In genomic region chr11:103721468-103722039, GRCm38 (mm10) we compare ENCODE assay signal across 10 mouse cellular contexts. TPM values are rescaled to one million over a fixed set of nuclear protein-coding genes. Genes with fewer than 3 reads are reported as not detected.
DNase-seq lines count a peak whose midpoint lies in the region; ATAC-seq and TF ChIP-seq lines count a peak whose summit lies in the region.
"Had no signal": no experiment of that assay in that cellular context is flagged by ENCODE, and none has a peak within 500 bp of the region (broad histone marks: within the 10 kb centered on the region; RNA-seq: fewer than 3 reads in every experiment).

No protein-coding gene starts in this region.

- intact Hi-C loops in left cerebral cortex, adult 2 months (cut with DNase I) = no loop called here

- H3K9ac ChIP-seq in forebrain, postnatal 0 days = 0 out of 2 replicates have a peak overlapping the region, but pooled peaks have one; percentile 6
- 0 out of 2 replicates have a peak overlapping the region, but pooled peaks have one; percentile 19 for H3K9ac ChIP-seq in kidney, postnatal 0 days (ENCODE audit: low read depth, low read length)
- H3K9ac ChIP-seq in midbrain, embryonic 11.5 days (ENCODE audit: low read length) = no peak overlapping the region

- H3K9me3 ChIP-seq in forebrain, postnatal 0 days (ENCODE audit: low read length) = no peaks in the 10 kb centered on the region
- H3K9me3 ChIP-seq in kidney, postnatal 0 days (replicated peaks; ENCODE audit: low read length) = no peaks in the 10 kb centered on the region
- no peaks in the 10 kb centered on the region for H3K9me3 ChIP-seq in midbrain, embryonic 11.5 days (ENCODE audit: control insufficient read depth, low read length)

- no peak overlapping the region for H3K4me3 ChIP-seq in left cerebral cortex, adult 2 months
- H3K4me3 ChIP-seq in forebrain, postnatal 0 days (ENCODE audit: low read depth, low read length) = peak overlapping the region; percentile 14; the same call in 1 of the 2 replicates
- no peak overlapping the region for H3K4me3 ChIP-seq in kidney, postnatal 0 days (replicated peaks; ENCODE audit: low read depth, low read length)
- H3K4me3 ChIP-seq in midbrain, embryonic 11.5 days (ENCODE audit: low read depth, low read length) = no peak overlapping the region
- H3K4me3 ChIP-seq: myocyte had no signal

- peak; percentile 71 for ATAC-seq in forebrain, postnatal 0 days
- ATAC-seq in kidney, postnatal 0 days (replicated peaks; ENCODE audit: low FRiP score, low read depth) = no peak
- peak; percentile 30; the same call in 1 of the 2 replicates for ATAC-seq in midbrain, embryonic 11.5 days (ENCODE audit: low FRiP score)

- peak; percentile 63 for TF ChIP-seq CTCF in left cerebral cortex, adult 2 months (IDR thresholded peaks at IDR 0.05)
- TF ChIP-seq CTCF in forebrain, postnatal 0 days (IDR thresholded peaks at IDR 0.05; ENCODE audit: low read depth) = peak; percentile 71
- peak; percentile 68 for TF ChIP-seq CTCF in kidney, postnatal 0 days (IDR thresholded peaks at IDR 0.05; ENCODE audit: low read depth)

- H3K36me3 ChIP-seq in forebrain, postnatal 0 days (ENCODE audit: insufficient read depth) = no peaks in the 10 kb centered on the region
- H3K36me3 ChIP-seq in kidney, postnatal 0 days (ENCODE audit: insufficient read depth, low read length) = no peaks in the 10 kb centered on the region
- no peaks in the 10 kb centered on the region for H3K36me3 ChIP-seq in midbrain, embryonic 11.5 days (ENCODE audit: control insufficient read depth, insufficient read depth, low read length)

- no peak overlapping the region for H3K27ac ChIP-seq in left cerebral cortex, adult 2 months
- peak overlapping the region; percentile 50; the same call in 1 of the 2 replicates for H3K27ac ChIP-seq in forebrain, postnatal 0 days (ENCODE audit: low read depth, low read length)
- no peak overlapping the region for H3K27ac ChIP-seq in kidney, postnatal 0 days
- H3K27ac ChIP-seq in midbrain, embryonic 11.5 days (ENCODE audit: low read depth, low read length) = no peak overlapping the region

- H3K4me1 ChIP-seq in forebrain, postnatal 0 days (ENCODE audit: insufficient read depth) = peaks cover 7% of the 10 kb centered on the region; the same call in 1 of the 2 replicates
- H3K4me1 ChIP-seq in kidney, postnatal 0 days (replicated peaks; ENCODE audit: insufficient read depth, low read length) = peaks cover 5% of the 10 kb centered on the region; the same call in 1 of the 2 replicates
- H3K4me1 ChIP-seq in midbrain, embryonic 11.5 days (ENCODE audit: control insufficient read depth, insufficient read depth, low read length) = peaks cover 12% of the 10 kb centered on the region

- WGBS in forebrain, postnatal 0 days = 21% methylated on average over 15 of the region's 15 CpGs
- WGBS in kidney, postnatal 0 days = 17% methylated on average over 15 of the region's 15 CpGs
- WGBS in midbrain, embryonic 11.5 days = 35% methylated on average over 15 of the region's 15 CpGs

- no peaks in the 10 kb centered on the region for H3K27me3 ChIP-seq in forebrain, postnatal 0 days (ENCODE audit: insufficient read depth, low read length)
- H3K27me3 ChIP-seq in kidney, postnatal 0 days (ENCODE audit: insufficient read depth, low read length) = no peaks in the 10 kb centered on the region
- H3K27me3 ChIP-seq in midbrain, embryonic 11.5 days (ENCODE audit: control insufficient read depth, insufficient read depth, low read length) = no peaks in the 10 kb centered on the region

- peak overlapping the region; percentile 41 for H3K4me2 ChIP-seq in forebrain, postnatal 0 days (ENCODE audit: low read depth)
- H3K4me2 ChIP-seq in kidney, postnatal 0 days (ENCODE audit: low read length) = peak overlapping the region; percentile 42
- H3K4me2 ChIP-seq in midbrain, embryonic 11.5 days = peak overlapping the region; percentile 16

- DNase-seq in left cerebral cortex, adult 2 months (ENCODE audit: extremely low spot score in 1 of 2, low spot score in 2 of 2) = no peak
- DNase-seq in left cerebral cortex, adult 9 months (ENCODE audit: low spot score in 2 of 2) = no peak
- peak; percentile 40 for DNase-seq in c-Kit-positive CD71-positive TER-119-positive erythroid progenitor cells, embryonic 14.5 days (ENCODE audit: low spot score)
- DNase-seq in forebrain, postnatal 0 days = peak; percentile 65
- peak; percentile 57 for DNase-seq in kidney, postnatal 0 days (ENCODE audit: low spot score)
- peak; percentile 89 for DNase-seq in midbrain, embryonic 11.5 days (ENCODE audit: low spot score, missing footprints)
- DNase-seq in spleen, postnatal 36 days (ENCODE audit: low spot score in 2 of 2) = no peak
- no peak for DNase-seq in frontal cortex, postnatal 36 days (ENCODE audit: low spot score in 2 of 2)

RNA-seq across cellular contexts. Expression of gene Gosr2, which starts 23.9 kb away (rescaled TPM):
- 10 to 100 TPM; 71.1 to 72.4 TPM for total RNA-seq in left cerebral cortex, adult 2 months (2021)
- total RNA-seq in forebrain, postnatal 0 days (2014; rRNA removed) = 91.6 and 117 TPM in 2 replicates
- polyA plus RNA-seq in forebrain, postnatal 0 days (2015; fragmentation: Nextera tagmentation; extraction: Ambion mirVana) = 102 and 103 TPM in 2 replicates
- 87.0 and 95.2 TPM in 2 replicates for polyA plus RNA-seq in kidney, postnatal 0 days (2015; fragmentation: Nextera tagmentation; extraction: Ambion mirVana)
- 87.8 and 90.9 TPM in 2 replicates for polyA plus RNA-seq in midbrain, embryonic 11.5 days (2014; fragmentation: Nextera tagmentation; extraction: Ambion mirVana)

RNA-seq across cellular contexts. Expression of gene Wnt9b, which starts 28.1 kb away (rescaled TPM):
- under 1 TPM; 0.23 to 0.34 TPM for total RNA-seq in left cerebral cortex, adult 2 months (2021)
- 0.62 TPM in 2 replicates for total RNA-seq in forebrain, postnatal 0 days (2014; rRNA removed)
- polyA plus RNA-seq in forebrain, postnatal 0 days (2015; fragmentation: Nextera tagmentation; extraction: Ambion mirVana) = 0.40 and 0.97 TPM in 2 replicates
- polyA plus RNA-seq in kidney, postnatal 0 days (2015; fragmentation: Nextera tagmentation; extraction: Ambion mirVana) = 10.4 and 12.5 TPM in 2 replicates
- polyA plus RNA-seq in midbrain, embryonic 11.5 days (2014; fragmentation: Nextera tagmentation; extraction: Ambion mirVana) = 0.25 and 0.36 TPM in 2 replicates
- total RNA-seq: common myeloid progenitor, adult 5-6 weeks had no signal
- polyA plus RNA-seq: myocyte had no signal

RNA-seq across cellular contexts. Expression of gene Wnt3, which starts 52.4 kb away (rescaled TPM):
- 1 to 10 TPM; 1.2 TPM for total RNA-seq in left cerebral cortex, adult 2 months (2021)
- 4.4 and 6.1 TPM in 2 replicates for total RNA-seq in forebrain, postnatal 0 days (2014; rRNA removed)
- polyA plus RNA-seq in forebrain, postnatal 0 days (2015; fragmentation: Nextera tagmentation; extraction: Ambion mirVana) = 4.1 and 8.1 TPM in 2 replicates
- polyA plus RNA-seq in kidney, postnatal 0 days (2015; fragmentation: Nextera tagmentation; extraction: Ambion mirVana) = 0.05 and 0.06 TPM in 2 replicates
- polyA plus RNA-seq in midbrain, embryonic 11.5 days (2014; fragmentation: Nextera tagmentation; extraction: Ambion mirVana) = 13.8 and 14.2 TPM in 2 replicates
- total RNA-seq: common myeloid progenitor, adult 5-6 weeks had no signal

Comparison
In these comparisons a context has a peak if more than half of its experiments do, and no peak if none do; other contexts are left out.
1. DNase-seq: peak in c-Kit-positive CD71-positive TER-119-positive erythroid progenitor cells, embryonic 14.5 days (single experiment), forebrain, postnatal 0 days (single experiment), kidney, postnatal 0 days (single experiment) and midbrain, embryonic 11.5 days (single experiment); none in left cerebral cortex, adult 2 months (0 of 2), left cerebral cortex, adult 9 months (0 of 2), spleen, postnatal 36 days (0 of 2) and frontal cortex, postnatal 36 days (0 of 2).
2. Peak in every context shown above with its lines, with median percentiles within 50 percentile points of each other: CTCF ChIP-seq and H3K4me2 ChIP-seq.